Mouse (Mus musculus) hindbrain, postnatal 0 days (tissue): Measurements from ENCODE around the gene Rufy3. TPM values are rescaled to one million over a fixed set of nuclear protein-coding genes. Genes with fewer than 3 reads are reported as not detected.

Experiments used
- ATAC-seq: fragments of 200-750 bp; cut with Nextera tagmentation; 2 replicates; pipeline ENCODE4 v1.8.0; 2017; ENCODE audit warnings: mild to moderate bottlenecking, moderate TSS enrichment, moderate library complexity
- DNase-seq: peaks from one replicate; pipeline ENCODE4 v3.0.0-alpha.2; 2015; ENCODE audit warnings: low spot score
- H3K27ac ChIP-seq: fragments of 300-500 bp; sonication (generic); 2 replicates; pipeline ENCODE4 v1.5.1; 2014; ENCODE audit warnings: mild to moderate bottlenecking
- H3K27me3 ChIP-seq: fragments of 300-500 bp; sonication (generic); 2 replicates; pipeline ENCODE4 v1.6.1; 2014; ENCODE audit warnings: low read length, mixed read lengths; ENCODE audit not compliant: insufficient read depth
- H3K36me3 ChIP-seq: fragments of 300-500 bp; sonication (generic); 2 replicates; pipeline ENCODE4 v1.6.1; 2014; ENCODE audit warnings: low read length, mixed read lengths; ENCODE audit not compliant: insufficient read depth
- H3K4me1 ChIP-seq: fragments of 300-500 bp; sonication (generic); 2 replicates; pipeline ENCODE4 v1.6.1; 2014; ENCODE audit warnings: antibody characterized with exemption, low read length, mixed read lengths; ENCODE audit not compliant: insufficient read depth
- H3K4me2 ChIP-seq: fragments of 300-500 bp; sonication (generic); 2 replicates; pipeline ENCODE4 v1.6.1; 2014; ENCODE audit warnings: low read depth, mild to moderate bottlenecking, low read length, moderate library complexity, mixed read lengths
- H3K4me3 ChIP-seq: fragments of 300-500 bp; sonication (generic); 2 replicates; pipeline ENCODE4 v1.5.1; 2014; ENCODE audit warnings: low read length
- H3K9ac ChIP-seq: fragments of 300-500 bp; sonication (generic); replicated peaks from 2 replicates; pipeline ENCODE4 v1.6.1; 2014; ENCODE audit warnings: mild to moderate bottlenecking, low read length, moderate library complexity, mixed read lengths
- H3K9me3 ChIP-seq: fragments of 300-500 bp; sonication (generic); 2 replicates; pipeline ENCODE4 v1.6.1; 2016; ENCODE audit warnings: low read length, mixed read lengths
- CTCF ChIP-seq: IDR thresholded peaks from 2 replicates; pipeline ENCODE4 v1.5.1; 2016; ENCODE audit warnings: antibody characterized with exemption, control low read depth, low read depth
- WGBS: fragments of 180-500 bp; shearing (Covaris S2); extraction: QIAGEN DNeasy Blood & Tissue Kit; methylation state at CpG from one replicate; pipeline ENCODE4 v1.1.7; 2014; 5-methylcytosine and 5-hydroxymethylcytosine counted together
- polyA plus RNA-seq: library from polyadenylated mRNA; unstranded; fragments of >200 nt; fragmentation: Nextera tagmentation; extraction: Ambion mirVana; gene quantifications from 2 replicates; pipeline ENCODE4 v1.2.1, GENCODE M21; 2015
- total RNA-seq: library from RNA; depleted of rRNA; stranded (reverse); fragments of >200 nt; gene quantifications from 2 replicates; pipeline ENCODE4 v1.2.3, GENCODE M21; 2014

Rufy3 gene
- total and polyA plus RNA-seq, 2 experiments from 2014 or later: 169 to 210 TPM

DNA sequence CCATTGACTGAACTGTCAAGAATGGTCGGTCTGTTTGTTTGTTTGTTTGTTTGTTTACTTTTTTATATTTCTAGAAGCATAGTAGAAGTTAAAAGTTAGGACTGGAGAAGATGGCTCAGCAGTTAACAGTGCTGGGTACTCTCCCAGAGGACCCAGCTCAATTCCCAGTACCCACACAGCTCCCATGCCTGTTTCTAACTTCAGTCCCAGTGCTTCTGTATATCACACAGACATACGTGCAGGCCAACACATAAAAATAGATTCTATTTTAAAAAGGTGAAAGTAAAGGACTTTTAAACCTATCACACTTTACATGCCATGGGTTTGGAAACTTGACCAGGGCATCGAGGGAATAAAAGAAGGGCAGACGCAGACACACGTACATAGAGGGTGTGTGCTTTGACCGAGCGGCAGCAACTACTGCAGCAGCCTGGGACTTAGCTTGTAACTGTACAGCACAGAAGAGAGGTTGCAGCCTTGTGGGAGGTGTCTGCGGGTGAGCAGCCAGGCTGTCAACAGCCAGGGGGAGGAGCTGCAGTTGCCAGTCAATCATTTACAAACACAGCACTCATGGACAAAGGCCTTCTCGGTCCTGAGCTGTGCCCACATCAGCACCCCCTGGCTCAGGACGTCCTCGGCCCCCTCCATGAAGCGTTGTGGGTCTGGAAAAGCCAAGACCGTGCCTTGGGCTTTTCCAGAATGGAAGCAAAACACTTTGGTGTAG is 22.5 kb downstream of the Rufy3 start:
- TF ChIP-seq CTCF: no peak; the same call in 1 of the 2 replicates
- Histone ChIP-seq H3K4me2 (peak overlapping the region; percentile 71), H3K9me3 (no peaks in the 10 kb centered on the region), H3K4me3 (peak overlapping the region; percentile 66), H3K36me3 (no peaks in the 10 kb centered on the region), H3K27ac (no peak overlapping the region), H3K27me3 (no peaks in the 10 kb centered on the region), H3K4me1 (peaks cover 29% of the 10 kb centered on the region), H3K9ac (peak overlapping the region; percentile 72)
- peak; percentile 58 for DNase-seq
- 0 out of 2 replicates have a peak, but pooled peaks have one; percentile 7 for ATAC-seq
- 14% methylated on average over 13 of the region's 13 CpGs for WGBS

DNA sequence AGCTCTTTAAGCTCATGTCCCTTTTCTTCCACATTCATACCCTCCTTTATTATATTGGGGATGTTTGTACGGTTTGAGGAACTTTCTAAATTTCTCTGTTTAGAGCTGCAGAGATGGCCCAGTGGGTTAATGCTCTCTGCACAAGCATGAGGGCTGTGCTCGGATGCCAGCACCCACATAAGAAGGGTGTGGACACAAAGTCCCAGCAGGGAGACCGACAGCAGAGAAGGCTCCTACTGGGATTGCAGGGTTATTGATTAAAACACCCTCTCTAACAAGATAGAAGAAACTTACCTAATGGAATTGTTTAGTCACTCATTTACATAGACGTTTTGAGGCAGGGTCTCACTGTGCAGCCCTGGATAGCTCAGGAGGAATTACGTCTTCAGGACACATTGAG is 23.6 kb downstream of the Rufy3 start:
- DNase-seq: no peak
- H3K27ac ChIP-seq: no peak overlapping the region
- no peak for ATAC-seq
- no peak overlapping the region for H3K4me3 ChIP-seq
- H3K9me3 ChIP-seq: no peaks in the 10 kb centered on the region
- no peak for TF ChIP-seq CTCF
- peaks cover 29% of the 10 kb centered on the region for H3K4me1 ChIP-seq
- no peaks in the 10 kb centered on the region for H3K27me3 ChIP-seq
- H3K9ac ChIP-seq: no peak overlapping the region
- H3K36me3 ChIP-seq: no peaks in the 10 kb centered on the region
- peak overlapping the region; percentile 33 for H3K4me2 ChIP-seq
- 38% methylated on average over 5 of the region's 5 CpGs for WGBS

- DNase-seq: no peak
- Histone ChIP-seq H3K4me2 (no peak overlapping the region), H3K9ac (no peak overlapping the region), H3K9me3 (no peaks in the 10 kb centered on the region), H3K36me3 (no peaks in the 10 kb centered on the region), H3K27me3 (no peaks in the 10 kb centered on the region), H3K4me3 (no peak overlapping the region), H3K4me1 (peaks cover 4% of the 10 kb centered on the region; the same call in 1 of the 2 replicates), H3K27ac (no peak overlapping the region)
- no peak for TF ChIP-seq CTCF
- no peak for ATAC-seq
- WGBS: 90% methylated on average over 13 of the region's 13 CpGs
Measured at GRCm38 (mm10) chr5:88593421-88594172, 28.8 kb downstream of the Rufy3 start.

DNA sequence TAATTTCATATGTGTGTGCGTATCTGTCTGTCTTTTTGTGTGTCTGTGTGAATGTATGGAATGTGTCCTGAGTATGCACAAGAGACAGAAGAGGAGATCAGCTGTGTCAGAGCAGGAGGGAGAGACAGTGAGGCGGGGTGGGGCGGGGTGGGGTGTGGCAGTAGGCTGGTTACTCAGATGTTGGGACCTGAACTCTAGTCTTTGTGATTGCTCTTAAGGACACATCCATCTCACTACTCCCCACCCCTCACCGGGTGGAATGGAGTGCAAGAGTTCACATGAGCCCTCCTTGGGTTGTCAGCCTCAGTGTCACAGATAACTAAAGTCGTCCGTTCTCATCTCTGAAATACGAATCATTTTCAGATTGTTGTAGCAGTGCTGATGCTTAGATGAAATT is 29.3 kb downstream of the Rufy3 start:
- H3K9me3 ChIP-seq: no peaks in the 10 kb centered on the region
- ATAC-seq (no peak), DNase-seq (no peak)
- no peak for TF ChIP-seq CTCF
- H3K36me3 ChIP-seq: no peaks in the 10 kb centered on the region
- H3K27ac ChIP-seq: no peak overlapping the region
- no peak overlapping the region for H3K4me3 ChIP-seq
- no peaks in the 10 kb centered on the region for H3K27me3 ChIP-seq
- H3K4me2 ChIP-seq: no peak overlapping the region
- H3K4me1 ChIP-seq: no peaks in the 10 kb centered on the region
- 93% methylated on average over 7 of the region's 7 CpGs for WGBS
- no peak overlapping the region for H3K9ac ChIP-seq

GRCm38 (mm10) chr5:88595537-88596455 is 31.0 kb downstream of the Rufy3 start:
- H3K4me2 ChIP-seq: no peak overlapping the region
- WGBS: 84% methylated on average over 5 of the region's 5 CpGs
- no peak for TF ChIP-seq CTCF
- no peaks in the 10 kb centered on the region for H3K27me3 ChIP-seq
- no peak overlapping the region for H3K27ac ChIP-seq
- H3K4me1 ChIP-seq: no peaks in the 10 kb centered on the region
- ATAC-seq (no peak), DNase-seq (no peak)
- H3K4me3 ChIP-seq: no peak overlapping the region
- no peak overlapping the region for H3K9ac ChIP-seq
- H3K9me3 ChIP-seq: no peaks in the 10 kb centered on the region
- H3K36me3 ChIP-seq: no peaks in the 10 kb centered on the region

DNA sequence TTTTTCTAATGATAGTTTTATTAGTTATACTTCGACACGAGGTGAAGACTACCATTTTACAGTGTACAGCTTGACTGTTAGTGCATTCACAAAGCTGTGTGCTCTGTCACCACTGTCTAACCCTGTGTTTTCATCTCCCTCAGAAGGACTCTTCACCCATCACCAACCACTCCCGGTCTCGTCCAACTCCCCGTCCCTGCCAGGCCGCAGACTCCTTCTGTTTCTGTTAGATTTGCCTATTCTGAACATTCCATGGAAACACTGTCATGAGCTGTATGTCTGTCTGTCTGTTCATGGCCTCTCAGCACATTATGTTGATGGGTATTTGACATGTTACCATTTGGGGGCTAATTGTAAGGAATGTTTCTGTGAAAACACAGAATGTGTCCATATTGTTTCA is 34.1 kb downstream of the Rufy3 start:
- Histone ChIP-seq H3K9me3 (no peaks in the 10 kb centered on the region), H3K27me3 (no peaks in the 10 kb centered on the region), H3K4me2 (no peak overlapping the region), H3K27ac (no peak overlapping the region), H3K4me3 (no peak overlapping the region), H3K4me1 (no peaks in the 10 kb centered on the region), H3K36me3 (no peaks in the 10 kb centered on the region), H3K9ac (no peak overlapping the region)
- 88% methylated on average over 6 of the region's 6 CpGs for WGBS
- ATAC-seq: no peak
- no peak for TF ChIP-seq CTCF
- no peak for DNase-seq
